Mouse (Mus musculus): ENCODE measurements around the gene Sec61a2.

Gene Sec61a2

DNA sequence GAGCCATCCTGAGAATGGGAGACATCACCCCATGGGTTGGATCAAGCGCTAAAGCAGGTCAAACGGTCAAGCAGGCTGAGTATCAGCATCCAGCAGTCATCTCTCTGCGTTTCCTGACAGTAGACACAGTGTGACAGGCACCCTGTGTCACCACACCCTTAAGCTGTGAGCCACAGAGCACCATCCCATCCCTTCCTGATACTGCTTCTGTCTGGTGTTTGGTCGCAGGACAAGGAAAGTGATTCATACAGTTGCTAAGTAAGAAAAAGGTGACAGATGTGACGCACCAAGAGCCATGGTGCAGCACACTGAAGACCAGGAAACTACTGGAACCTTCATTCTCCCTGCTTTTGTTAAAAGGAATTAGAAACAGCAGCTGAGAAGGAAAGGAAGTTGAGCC, 6.4 kb downstream of the Sec61a2 start:
- no peak for DNase-seq (ENCODE audit: low read depth)

DNA sequence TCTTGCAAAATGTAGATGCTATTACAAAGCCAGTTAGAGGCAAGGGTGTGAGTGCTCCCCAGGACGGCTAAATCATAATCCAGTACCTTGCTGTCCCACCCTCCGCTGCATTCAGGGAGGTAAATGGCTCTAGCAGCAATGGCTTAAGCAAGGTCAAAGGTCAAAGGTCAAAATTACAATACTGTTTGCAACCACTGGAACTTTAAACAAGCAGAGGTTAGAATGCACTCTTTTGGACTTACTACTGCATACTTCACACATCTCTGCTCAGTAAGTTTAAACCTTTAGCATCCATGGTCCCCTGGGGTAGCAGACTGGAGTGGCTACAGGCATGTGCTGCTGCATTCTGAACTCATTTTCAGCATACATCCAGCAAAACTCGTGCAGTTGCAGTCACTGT, 17.8 kb downstream of the Sec61a2 start:
- DNase-seq (ENCODE audit: low read depth): no peak

DNA sequence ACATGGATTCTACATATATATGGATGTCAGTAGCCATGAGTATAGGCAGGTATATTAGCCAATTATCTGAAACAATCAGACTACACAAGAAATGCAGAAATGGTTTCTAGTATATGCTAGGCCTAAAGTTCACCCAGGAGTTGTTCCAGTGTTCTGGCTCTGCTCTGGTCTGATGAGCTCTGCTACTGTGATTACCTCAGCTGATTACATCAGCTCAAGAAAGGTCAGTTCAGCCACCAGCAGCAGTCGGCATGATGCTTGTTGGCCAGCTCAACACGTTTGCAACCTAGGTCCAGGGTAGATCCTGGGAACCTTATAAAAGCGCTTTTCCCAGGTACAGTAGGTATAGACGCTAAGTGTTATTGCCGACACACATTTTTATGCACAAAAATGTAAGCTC, 25.5 kb downstream of the Sec61a2 start:
- DNase-seq (ENCODE audit: low read depth): no peak

DNA sequence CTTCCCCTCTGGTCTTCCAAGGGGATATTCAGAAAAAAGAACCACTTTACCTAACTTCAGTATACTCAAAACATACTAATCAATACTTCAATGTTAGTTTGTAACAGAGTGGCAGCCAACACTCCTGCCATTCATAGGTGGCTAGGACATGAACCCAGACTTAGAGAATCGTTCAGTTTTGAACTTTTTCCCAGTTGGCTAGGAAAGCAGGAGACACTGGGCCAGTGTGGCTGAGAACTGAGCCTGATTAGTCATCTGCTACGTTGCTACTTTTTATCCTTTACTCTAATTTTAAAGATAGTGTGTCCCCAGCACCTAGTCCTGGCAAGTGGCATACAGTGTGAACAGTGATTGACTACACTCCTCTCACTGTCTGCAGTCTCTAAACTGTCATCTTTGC, 27.6 kb downstream of the Sec61a2 start:
- DNase-seq (ENCODE audit: low read depth): no peak

DNA sequence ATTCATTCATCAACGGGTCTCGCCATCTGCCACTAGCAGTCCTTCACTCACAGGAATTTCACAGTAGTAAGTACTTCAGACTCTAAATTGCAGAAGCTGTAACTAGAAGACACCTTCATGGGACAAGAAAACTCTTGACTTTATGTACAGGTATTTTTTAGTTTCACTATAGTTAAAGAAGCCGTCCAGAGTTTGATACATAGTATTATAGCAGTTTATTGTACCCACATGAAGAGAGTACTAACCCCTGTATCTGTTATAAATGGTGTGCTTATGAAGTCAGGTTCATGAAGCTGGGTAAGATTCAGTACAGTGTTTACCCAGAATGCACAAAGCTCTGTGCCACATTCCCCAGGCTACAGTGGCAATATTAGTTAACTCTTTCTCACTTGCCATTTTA, 32.4 kb downstream of the Sec61a2 start, which contains the start of gene Gm13199:
Gene Gm13199, minus strand, starts transcription at position 101 of the 400 bp plus-strand sequence.
- no peak for DNase-seq (ENCODE audit: low read depth)

DNA sequence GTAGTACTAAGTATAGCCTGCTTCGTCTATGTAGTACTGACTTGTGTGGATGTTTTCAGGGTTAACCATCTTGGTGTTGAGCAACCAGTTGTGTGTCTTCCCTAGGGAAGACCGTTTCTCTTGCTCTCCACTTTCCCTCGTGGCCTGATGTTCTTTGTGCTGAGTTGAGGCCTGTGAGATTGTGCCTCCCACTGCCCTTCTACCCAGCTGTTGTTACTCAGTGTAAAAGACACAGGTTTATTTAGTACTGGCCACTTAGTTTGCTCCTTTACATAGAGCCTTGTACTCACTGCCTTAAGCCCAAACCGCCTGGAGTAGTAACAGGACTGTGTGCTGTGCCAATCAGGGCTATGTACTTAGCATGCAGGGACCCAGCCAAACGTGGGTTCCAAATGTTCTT, 43.4 kb downstream of the Sec61a2 start:
- no peak for DNase-seq (ENCODE audit: low read depth)

DNA sequence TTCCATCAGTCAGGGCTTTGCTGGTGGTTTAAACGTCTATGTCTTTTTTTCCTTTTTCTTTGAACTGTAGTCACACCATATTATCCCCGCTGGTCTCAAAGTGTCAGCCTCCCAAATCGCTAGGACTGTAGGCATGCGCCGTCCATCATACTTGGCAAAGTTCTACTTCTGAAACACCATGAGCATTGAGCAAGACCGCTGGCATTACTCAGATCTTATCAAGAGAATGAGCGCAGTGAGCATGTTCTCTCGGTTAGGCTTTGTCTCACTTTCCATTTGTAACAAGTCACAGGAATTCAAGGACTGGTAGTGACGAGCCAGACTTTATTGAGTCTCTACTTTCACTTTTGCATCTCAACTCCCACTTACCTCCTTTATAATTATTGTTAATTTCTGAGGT, 44.1 kb downstream of the Sec61a2 start:
- DNase-seq (ENCODE audit: low read depth): no peak

DNA sequence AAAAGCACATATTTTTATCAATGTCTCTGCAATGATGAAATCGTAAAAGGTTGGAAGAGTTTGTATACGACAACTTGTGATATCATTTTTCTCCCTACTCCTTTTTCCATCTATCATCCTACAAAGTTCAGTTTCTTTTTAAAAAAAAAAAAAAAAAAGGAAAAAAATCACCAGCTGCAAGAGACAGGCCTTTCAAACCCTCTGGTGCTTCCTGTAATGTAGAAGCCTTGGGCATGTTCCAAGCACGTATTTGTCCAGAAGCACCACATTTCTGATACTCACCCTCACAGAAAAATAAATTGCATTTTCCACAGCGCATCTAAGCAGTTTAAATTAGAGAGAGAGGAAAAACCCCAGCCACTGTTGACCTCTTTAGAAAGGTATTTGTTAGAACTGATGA, 49.4 kb downstream of the Sec61a2 start:
- no peak for DNase-seq (ENCODE audit: low read depth)

DNA sequence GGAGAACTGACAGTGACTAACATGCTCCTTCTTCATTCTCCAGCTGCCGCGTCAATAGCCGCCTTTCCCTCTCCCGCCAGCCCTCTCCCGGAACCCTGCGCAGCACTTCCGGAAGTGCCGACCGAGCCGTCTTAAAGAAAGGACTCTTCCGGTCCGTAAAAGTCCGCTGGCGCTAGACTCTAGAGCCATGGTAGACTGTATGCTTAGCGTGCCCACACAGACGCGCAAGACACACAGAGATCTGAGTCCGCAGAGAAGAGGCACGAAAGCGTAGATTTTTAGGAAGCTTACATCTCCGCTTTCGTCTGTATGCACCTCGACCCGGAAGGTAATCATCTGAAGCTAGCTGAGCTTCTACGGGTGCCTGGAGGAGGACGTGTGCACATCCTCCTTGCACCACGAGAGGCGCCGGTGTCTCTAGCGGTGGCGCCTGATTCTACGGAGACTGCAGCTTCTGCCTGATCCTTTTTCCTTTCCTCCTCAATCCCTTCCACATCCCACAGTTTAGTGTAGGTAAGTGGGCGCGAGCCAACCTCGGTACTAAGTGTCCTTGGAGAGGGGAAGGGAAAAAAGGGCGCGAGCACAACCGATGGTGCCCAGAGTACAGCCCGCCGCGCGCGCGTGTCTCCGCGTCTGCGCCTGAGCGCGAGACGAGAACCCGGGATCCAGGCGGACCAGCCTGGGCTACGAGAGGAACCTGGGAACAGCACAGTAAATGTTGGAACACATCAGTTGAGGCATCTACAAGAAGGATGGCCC, 50.2 kb downstream of the Sec61a2 start, which contains the start of the genes Nudt5 and Cdc123:
Gene Nudt5, plus strand, starts transcription at position 147 of the 759 bp plus-strand sequence.
Gene Cdc123, minus strand, starts transcription at position 292 of the 759 bp plus-strand sequence.
- DNase-seq (ENCODE audit: low read depth): peak; percentile 92

DNA sequence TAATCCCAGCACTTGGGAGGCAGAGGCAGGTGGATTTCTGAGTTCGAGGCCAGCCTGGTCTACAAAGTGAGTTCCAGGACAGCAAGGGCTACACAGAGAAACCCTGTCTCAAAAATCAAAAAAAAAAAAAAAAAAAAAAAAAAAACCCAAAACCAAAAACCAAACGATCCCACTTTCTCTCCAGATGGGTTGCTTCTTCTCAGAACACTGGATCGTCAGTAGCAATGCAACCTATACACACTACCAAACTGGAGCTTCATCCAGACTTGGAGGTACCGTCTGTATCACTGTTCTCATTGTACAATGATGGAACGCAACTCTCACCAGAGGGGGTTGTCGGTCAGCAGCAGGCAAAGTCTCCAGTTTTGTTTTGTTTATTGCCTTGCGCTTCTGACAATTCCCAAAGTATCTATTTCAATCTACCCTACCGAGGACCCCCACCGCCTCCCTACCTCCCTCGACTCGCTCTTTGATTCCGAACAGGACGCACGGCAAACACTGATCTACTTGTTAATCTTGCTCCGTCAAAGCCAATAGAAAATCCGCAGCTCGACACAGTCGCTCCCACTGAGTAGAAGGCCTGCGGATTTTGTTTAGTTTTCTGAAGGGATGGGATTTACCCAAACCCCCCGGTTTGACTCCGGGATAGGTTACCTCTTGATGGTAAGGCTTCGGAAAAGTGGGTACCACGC, 50.9 kb downstream of the Sec61a2 start:
- DNase-seq (ENCODE audit: low read depth): no peak

DNA sequence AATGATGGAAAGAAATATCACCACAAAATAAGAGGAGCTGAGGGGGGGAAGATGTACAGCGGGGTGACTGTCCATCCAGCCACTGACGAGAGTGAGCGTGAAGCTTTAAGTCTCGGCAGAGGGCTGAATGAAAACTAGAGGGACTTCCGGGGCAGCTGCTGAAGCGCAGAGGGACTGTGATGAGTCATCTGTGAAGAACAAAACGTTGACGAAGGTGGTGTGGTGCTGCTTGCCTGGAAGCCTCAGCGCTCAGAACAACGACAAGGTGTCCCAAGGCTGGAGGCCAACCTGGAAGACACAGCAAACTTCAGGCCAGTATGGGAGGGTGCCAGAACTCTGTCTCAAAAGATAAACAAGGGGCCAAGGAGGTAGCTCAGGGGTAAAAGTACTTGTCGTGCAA, 54.4 kb downstream of the Sec61a2 start:
- DNase-seq (ENCODE audit: low read depth): no peak

DNA sequence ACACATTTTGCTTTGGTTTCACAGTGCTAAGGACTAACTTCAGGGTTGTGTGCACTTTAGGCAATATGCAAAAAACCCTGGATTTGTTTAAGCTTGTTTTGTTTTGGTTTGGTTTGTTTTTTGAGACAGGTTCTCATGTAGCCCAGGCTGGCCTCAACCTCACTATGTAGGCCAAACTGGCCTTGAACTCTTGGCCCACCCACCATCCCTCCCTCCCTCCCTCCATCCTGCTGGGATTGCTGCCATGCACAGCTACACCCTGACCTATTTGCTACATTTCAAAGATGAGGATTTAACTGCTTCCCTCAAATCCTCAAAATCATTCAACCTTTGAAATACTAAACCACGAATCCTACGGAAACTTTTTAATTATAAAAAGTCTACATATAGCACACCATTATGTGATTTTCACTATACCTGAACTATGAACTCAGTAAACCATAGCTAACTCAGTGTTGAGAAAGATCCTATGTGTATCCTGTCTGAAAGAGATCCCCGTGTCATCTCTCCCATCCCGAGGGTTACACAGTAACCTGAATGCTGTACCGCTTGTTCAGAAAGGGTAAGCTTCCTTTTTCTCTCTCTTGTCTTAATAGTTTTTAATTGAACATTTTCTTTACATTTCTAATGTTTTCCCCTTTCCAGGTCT, 69.8 kb downstream of the Sec61a2 start:
- no peak for DNase-seq (ENCODE audit: low read depth)

DNA sequence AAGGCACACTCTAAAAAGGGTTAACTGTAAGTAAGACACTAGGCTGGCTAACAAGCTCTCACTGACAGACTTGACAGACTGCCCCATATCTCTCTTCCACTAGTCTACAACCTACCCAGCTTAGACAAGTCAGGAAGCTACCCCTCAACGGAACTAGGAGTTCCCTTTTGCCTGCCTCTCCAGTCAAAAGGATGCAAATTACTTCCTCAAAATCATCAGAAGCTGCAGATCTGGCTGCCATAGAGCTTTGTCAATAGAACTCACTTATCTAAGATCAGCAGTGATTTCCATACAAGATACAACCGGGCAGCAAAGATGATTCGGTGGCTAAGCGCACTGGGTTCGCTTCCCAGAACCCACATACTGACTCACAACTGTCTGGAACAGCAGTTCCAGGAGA, 70.5 kb downstream of the Sec61a2 start:
- DNase-seq (ENCODE audit: low read depth): no peak

DNA sequence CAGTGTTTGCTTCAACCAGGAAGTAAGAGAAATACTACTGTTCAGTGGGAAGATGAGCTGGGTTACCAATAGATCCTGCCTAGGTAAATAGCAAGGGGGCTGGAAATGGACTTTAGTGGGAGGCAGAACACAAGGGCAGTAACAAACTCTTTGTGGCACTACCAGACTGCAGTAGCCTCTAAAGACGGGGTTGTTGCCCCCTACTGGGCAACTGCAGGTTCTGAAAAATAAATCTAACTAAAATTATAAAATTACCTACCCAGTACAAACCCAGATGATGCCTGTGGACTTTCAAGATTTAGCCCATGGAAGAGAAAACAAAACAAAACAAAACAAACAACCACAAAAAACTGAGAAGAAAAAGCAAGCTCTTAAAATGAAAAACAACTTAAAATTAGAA, 71.0 kb downstream of the Sec61a2 start:
- DNase-seq (ENCODE audit: low read depth): peak; percentile 23

DNA sequence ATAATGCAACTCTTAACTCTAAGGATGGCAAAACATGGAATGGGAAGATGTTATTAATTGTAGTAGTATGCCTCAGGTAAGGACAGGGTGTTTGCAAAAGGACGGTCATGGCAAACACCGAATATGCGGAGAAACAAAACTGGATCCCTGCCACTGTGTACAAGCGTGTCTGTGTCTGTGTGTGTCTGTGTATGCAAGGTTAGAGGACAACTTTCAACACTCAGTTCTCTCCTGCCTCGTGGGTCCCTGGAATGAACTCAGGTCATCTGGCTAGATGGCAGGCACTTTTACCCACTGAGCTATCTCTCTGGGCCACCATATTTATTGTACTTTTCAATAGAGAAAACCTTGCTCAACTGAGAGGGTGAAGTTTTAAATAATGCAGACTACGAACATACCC, 72.8 kb downstream of the Sec61a2 start:
- no peak for DNase-seq (ENCODE audit: low read depth)

DNA sequence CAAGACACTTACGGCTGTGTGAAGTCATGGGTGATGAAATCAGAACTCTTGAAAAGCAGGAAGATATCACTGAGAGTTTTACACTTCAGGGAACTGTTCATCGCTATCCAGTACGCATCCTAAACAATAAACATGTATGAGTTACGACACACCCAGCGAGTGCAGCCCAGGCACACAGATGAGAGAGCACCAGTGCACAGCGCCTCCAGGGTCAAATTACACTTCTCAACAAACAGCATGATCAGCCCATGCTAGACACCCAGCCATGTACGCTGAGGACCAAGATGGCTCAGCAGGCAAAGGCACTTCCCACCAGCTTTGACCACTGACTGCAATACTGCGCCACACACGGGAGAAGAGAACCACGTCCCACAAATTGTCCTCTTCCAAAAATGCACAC, 74.0 kb downstream of the Sec61a2 start:
- no peak for DNase-seq (ENCODE audit: low read depth)

All from naive thymus-derived CD4-positive, alpha-beta T cell, adult 2 months (primary cell).